ENCODE assay signal across 9 mouse cellular contexts in genomic region chr5:118673859-118674258, GRCm38 (mm10).
DNase-seq lines count a peak whose midpoint lies in the region; ATAC-seq lines count a peak whose summit lies in the region.
"Had no signal": no experiment of that assay in that cellular context is flagged by ENCODE, and none has a peak within 500 bp of the region (broad histone marks: within the 10 kb centered on the region; RNA-seq: fewer than 3 reads in every experiment).

No protein-coding gene starts in this region.

- DNase-seq in hindbrain, embryonic 10.5 days (ENCODE audit: low spot score): no peak
- DNase-seq in neural tube, embryonic 11.5 days (ENCODE audit: low spot score): no peak
- DNase-seq in neural tube, embryonic 10.5 days (ENCODE audit: extremely low spot score, low spot score): no peak
- DNase-seq in layer of hippocampus, postnatal 36 days: no peak
- DNase-seq in gastrocnemius, adult 18-20 months (ENCODE audit: low spot score): no peak

- H3K9me3 ChIP-seq in hindbrain, embryonic 10.5 days: no peaks in the 10 kb centered on the region
- H3K9me3 ChIP-seq in hindbrain, embryonic 16.5 days (ENCODE audit: control insufficient read depth, low read length): no peaks in the 10 kb centered on the region
- H3K9me3 ChIP-seq in neural tube, embryonic 11.5 days (ENCODE audit: control insufficient read depth, low read length): no peaks in the 10 kb centered on the region
- H3K9me3 ChIP-seq in hindbrain, embryonic 12.5 days (replicated peaks): no peaks in the 10 kb centered on the region

- WGBS in hindbrain, embryonic 10.5 days: 52% methylated on average over 5 of the region's 5 CpGs
- 25% methylated on average over 5 of the region's 5 CpGs for WGBS in hindbrain, embryonic 16.5 days
- WGBS in neural tube, embryonic 11.5 days: 26% methylated on average over 5 of the region's 5 CpGs
- WGBS in hindbrain, embryonic 12.5 days: 36% methylated on average over 5 of the region's 5 CpGs

- H3K9ac ChIP-seq in hindbrain, embryonic 16.5 days (ENCODE audit: low read depth, low read length): no peak overlapping the region
- H3K9ac ChIP-seq in neural tube, embryonic 11.5 days (ENCODE audit: low read length): no peak overlapping the region
- H3K9ac ChIP-seq in hindbrain, embryonic 12.5 days: no peak overlapping the region

- ATAC-seq in hindbrain, embryonic 16.5 days: no peak
- ATAC-seq in neural tube, embryonic 11.5 days (ENCODE audit: insufficient read depth, low FRiP score, low TSS enrichment): peak; percentile 68; the same call in 1 of the 2 replicates
- no peak; the same call in 1 of the 2 replicates for ATAC-seq in hindbrain, embryonic 12.5 days (ENCODE audit: low FRiP score)
- ATAC-seq in cerebellum, adult (ENCODE audit: insufficient number of reproducible peaks, low FRiP score, low TSS enrichment): no peak

- H3K27ac ChIP-seq in hindbrain, embryonic 10.5 days: peak overlapping the region; percentile 35
- H3K27ac ChIP-seq in hindbrain, embryonic 16.5 days (ENCODE audit: low read depth, low read length): no peak overlapping the region
- peak overlapping the region; percentile 60 for H3K27ac ChIP-seq in neural tube, embryonic 11.5 days (ENCODE audit: low read depth, low read length)
- 0 out of 2 replicates have a peak overlapping the region, but pooled peaks have one; percentile 30 for H3K27ac ChIP-seq in hindbrain, embryonic 12.5 days
- H3K27ac ChIP-seq: kidney, postnatal 0 days had no signal

- no peak overlapping the region for H3K4me2 ChIP-seq in hindbrain, embryonic 16.5 days (ENCODE audit: low read length)
- H3K4me2 ChIP-seq in neural tube, embryonic 11.5 days (ENCODE audit: low read depth): no peak overlapping the region
- H3K4me2 ChIP-seq in hindbrain, embryonic 12.5 days (replicated peaks): no peak overlapping the region

- H3K27me3 ChIP-seq in hindbrain, embryonic 10.5 days (ENCODE audit: insufficient read depth, poor library complexity, severe bottlenecking): no peaks in the 10 kb centered on the region
- no peaks in the 10 kb centered on the region for H3K27me3 ChIP-seq in hindbrain, embryonic 16.5 days (replicated peaks; ENCODE audit: control insufficient read depth, insufficient read depth, low read length)
- no peaks in the 10 kb centered on the region for H3K27me3 ChIP-seq in neural tube, embryonic 11.5 days (ENCODE audit: control insufficient read depth, insufficient read depth, low read length)
- H3K27me3 ChIP-seq in hindbrain, embryonic 12.5 days: no peaks in the 10 kb centered on the region

- no peak overlapping the region for H3K4me3 ChIP-seq in hindbrain, embryonic 10.5 days
- H3K4me3 ChIP-seq in hindbrain, embryonic 16.5 days (ENCODE audit: low read length): no peak overlapping the region
- H3K4me3 ChIP-seq in neural tube, embryonic 11.5 days (ENCODE audit: low read depth, low read length): no peak overlapping the region
- H3K4me3 ChIP-seq in hindbrain, embryonic 12.5 days: no peak overlapping the region

- peaks cover 79% of the 10 kb centered on the region for H3K4me1 ChIP-seq in hindbrain, embryonic 10.5 days (replicated peaks)
- peaks cover 38% of the 10 kb centered on the region for H3K4me1 ChIP-seq in hindbrain, embryonic 16.5 days (ENCODE audit: control insufficient read depth, insufficient read depth, low read depth, low read length)
- peaks cover 51% of the 10 kb centered on the region for H3K4me1 ChIP-seq in neural tube, embryonic 11.5 days (ENCODE audit: control insufficient read depth, insufficient read depth, low read length)
- peaks cover 64% of the 10 kb centered on the region for H3K4me1 ChIP-seq in hindbrain, embryonic 12.5 days

- 0 out of 2 replicates have a peak, but pooled peaks cover 4% of the 10 kb centered on the region for H3K36me3 ChIP-seq in hindbrain, embryonic 10.5 days
- H3K36me3 ChIP-seq in hindbrain, embryonic 16.5 days (ENCODE audit: control insufficient read depth, insufficient read depth, low read length): no peaks in the 10 kb centered on the region
- H3K36me3 ChIP-seq in neural tube, embryonic 11.5 days (ENCODE audit: control insufficient read depth, insufficient read depth, low read length): no peaks in the 10 kb centered on the region
- no peaks in the 10 kb centered on the region for H3K36me3 ChIP-seq in hindbrain, embryonic 12.5 days
